Mouse (Mus musculus): ENCODE results near the gene Phldb2.

Gene Phldb2

GRCm38 (mm10) chr16:45791286-45791685 lies 162.1 kb downstream of the Phldb2 start:
- DNase-seq (ENCODE audit: low spot score in 2 of 2): no peak

- no peak for DNase-seq (ENCODE audit: low spot score in 2 of 2)
These were observed 164.1 kb downstream of the Phldb2 start for GRCm38 (mm10) chr16:45789311-45789710.

GRCm38 (mm10) chr16:45787650-45788049 lies 165.7 kb downstream of the Phldb2 start:
- no peak for DNase-seq (ENCODE audit: low spot score in 2 of 2)

- no peak for DNase-seq (ENCODE audit: low spot score in 2 of 2)
These were observed 166.8 kb downstream of the Phldb2 start for GRCm38 (mm10) chr16:45786639-45787038.

- DNase-seq (ENCODE audit: low spot score in 2 of 2): no peak
These were observed 173.4 kb downstream of the Phldb2 start for GRCm38 (mm10) chr16:45780001-45780400.

GRCm38 (mm10) chr16:45774813-45775212 lies 178.6 kb downstream of the Phldb2 start:
- no peak for DNase-seq (ENCODE audit: low spot score in 2 of 2)

DNA sequence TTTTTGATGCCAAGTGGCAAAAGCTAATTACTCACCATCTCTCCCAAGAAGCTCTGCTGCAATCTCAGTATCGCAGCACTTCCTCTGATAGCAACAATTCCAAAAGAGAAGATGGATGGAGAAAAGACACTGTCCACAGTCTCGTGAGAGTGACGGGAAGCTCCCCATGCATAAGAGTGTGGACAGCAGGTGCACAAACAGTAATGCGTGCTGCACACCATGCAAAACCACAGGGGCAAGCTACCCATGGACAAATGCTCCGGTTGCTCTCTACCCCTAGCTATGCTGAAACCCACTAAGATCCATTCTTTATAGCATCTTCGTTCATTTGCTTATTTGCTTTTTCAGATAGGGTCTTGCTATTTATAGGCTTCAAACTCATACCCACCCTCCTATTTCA lies 182.5 kb downstream of the Phldb2 start:
- DNase-seq (ENCODE audit: low spot score in 2 of 2): no peak

DNA sequence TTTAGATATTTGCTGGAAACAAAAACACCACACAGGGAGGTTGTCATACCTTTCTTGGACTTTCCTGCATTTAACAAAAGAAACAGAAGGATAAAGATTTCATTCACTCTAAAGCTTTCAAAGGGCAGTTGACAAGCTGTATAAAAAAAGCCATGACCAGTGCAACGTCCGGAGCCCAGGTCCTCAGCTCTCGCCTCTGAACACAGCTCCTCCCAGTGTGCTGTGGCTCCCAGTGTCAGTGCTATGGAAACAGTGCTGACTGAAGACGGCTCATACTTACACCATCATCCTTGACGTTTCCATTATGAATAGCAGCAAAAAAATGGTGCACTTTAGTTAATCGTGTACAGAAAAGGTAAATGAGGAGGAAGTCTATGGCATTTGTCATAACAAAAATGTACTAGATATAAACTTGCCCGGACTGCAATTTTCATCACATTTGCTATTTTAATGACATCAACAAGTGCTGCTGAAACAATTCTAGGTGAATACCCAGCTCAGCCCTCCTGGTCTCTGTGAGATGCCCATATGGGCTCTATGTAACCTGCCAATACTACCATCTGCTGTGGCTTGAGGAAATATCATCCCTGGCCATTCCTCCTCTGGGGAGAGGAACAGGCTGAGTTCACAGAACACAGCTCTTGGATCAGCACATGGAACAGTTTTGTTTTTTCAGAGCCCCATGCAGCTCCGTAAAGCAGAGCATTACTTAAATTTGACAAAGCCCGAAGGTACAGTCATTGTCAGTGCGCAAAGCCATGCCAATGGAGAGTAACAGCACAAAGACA lies 185.4 kb downstream of the Phldb2 start:
- no peak for DNase-seq (ENCODE audit: low spot score in 2 of 2)

DNA sequence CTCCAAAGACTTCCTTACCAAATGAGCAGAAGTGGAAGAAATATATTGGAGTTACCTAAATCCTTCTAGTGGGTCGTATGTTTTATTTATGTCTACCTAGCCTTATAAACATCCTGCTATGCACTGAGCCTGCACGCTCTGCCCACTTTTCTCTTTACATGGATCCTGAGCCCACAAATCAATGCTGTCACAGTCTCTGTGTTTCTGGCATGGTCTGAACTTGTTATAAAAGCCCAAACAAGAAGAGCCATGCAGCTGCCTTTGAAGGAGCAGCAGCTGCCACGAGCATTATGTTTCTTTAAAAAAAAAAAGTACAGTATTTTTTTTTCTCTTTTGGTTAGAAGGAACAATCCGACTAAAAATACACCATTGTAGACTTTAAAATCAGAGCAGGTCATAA lies 186.0 kb downstream of the Phldb2 start:
- DNase-seq (ENCODE audit: low spot score in 2 of 2): no peak

GRCm38 (mm10) chr16:45765801-45766494 lies 187.4 kb downstream of the Phldb2 start:
- no peak for DNase-seq (ENCODE audit: low spot score in 2 of 2)

DNA sequence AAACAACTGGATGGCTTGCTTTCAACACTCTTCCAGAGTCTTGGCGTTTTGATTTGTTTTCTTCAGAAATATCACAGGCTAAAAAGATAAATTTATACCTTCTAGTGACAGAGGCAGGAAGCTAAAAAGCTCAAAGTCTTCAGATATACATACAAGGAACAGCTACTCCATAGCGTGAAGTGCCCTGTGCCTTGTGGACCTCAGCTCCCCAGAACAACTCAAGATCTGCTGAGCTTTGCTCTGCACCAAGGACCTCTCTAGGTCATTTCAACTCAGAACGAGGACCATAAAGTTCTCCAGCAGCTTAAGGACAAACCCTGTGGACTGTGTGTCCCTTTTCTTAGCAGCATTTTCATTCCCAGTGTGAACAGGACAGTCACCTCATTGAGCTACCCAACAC lies 188.3 kb downstream of the Phldb2 start:
- no peak for DNase-seq (ENCODE audit: low spot score in 2 of 2)

GRCm38 (mm10) chr16:45762859-45763505 lies 190.4 kb downstream of the Phldb2 start:
- no peak for DNase-seq (ENCODE audit: low spot score in 2 of 2)

- DNase-seq (ENCODE audit: low spot score in 2 of 2): no peak
These were observed 192.0 kb downstream of the Phldb2 start for GRCm38 (mm10) chr16:45761425-45761824.

DNA sequence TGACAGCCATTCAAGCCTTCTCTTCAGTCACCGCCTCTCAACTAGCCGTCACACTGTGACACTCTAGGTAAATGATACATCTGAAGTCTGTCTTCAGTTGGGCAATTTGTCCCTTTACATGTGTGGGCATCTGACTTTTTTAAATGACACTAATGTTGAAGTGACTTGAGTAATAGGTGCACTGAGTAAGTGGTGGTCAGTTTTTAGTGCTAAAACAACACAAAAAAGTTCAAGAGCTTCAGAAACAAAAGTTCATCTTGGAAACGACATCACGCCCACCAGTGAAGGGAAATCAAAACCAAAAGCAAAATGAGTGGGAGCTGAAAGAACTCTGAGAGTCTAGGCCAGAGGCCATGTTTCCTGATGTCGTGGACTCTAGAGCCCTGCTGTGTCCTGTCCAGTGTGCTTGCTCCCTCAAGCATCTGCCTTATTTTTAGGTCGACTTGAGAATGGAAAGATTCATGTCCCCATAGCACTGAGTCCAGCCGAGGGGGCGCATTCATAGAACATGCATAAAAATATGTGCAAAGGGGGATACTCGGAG lies 194.6 kb downstream of the Phldb2 start:
- DNase-seq (ENCODE audit: low spot score in 2 of 2): no peak

- no peak for DNase-seq (ENCODE audit: low spot score in 2 of 2)
These were observed 195.8 kb downstream of the Phldb2 start for GRCm38 (mm10) chr16:45757421-45758078.

DNA sequence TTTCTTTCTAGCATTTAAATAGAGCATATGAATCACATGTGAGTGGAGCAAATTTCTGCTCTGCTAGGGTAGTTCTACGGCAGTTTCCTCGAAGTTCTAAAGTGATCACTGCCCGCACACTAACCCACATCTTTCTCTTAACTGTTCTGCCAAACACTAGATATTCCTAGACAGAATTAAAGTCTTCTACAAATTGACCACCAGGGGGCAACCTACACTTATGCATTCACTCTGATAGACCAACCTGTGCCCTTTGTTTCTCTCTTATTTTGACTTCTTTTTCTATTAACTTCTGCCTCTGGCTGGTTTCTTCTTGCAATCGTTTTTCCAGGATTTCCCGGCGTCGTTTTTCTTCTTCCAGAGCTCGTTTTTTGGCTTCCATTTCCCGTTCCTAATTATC lies 196.5 kb downstream of the Phldb2 start:
- DNase-seq (ENCODE audit: low spot score in 2 of 2): no peak

DNA sequence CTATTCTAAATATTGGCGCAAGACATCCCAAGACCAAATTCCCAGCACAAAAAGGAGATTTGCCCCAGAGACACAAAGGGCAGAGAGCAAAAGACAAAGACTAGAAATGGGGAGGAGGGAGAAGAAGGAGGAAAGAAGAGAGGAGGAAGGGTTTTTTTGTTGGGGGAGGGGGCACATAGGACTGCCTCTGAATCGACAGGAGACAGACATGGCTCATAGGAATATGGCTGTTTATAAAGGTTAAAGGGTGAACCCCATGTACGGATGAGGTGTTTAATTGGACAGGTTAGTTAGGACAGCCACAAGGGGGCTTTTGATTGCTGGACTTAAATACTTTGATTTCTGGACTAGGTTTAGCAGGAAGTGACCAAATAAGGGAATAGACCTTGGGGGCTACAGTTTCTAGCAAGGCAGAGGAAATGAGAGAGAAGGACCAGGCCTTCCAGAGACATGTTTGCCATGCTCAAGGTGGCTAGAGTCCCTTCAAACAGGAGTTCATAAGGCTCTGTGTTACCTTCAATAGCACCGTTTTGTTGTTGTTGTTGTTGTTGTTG lies 209.7 kb downstream of the Phldb2 start:
- no peak for DNase-seq (ENCODE audit: low spot score in 2 of 2)

DNA sequence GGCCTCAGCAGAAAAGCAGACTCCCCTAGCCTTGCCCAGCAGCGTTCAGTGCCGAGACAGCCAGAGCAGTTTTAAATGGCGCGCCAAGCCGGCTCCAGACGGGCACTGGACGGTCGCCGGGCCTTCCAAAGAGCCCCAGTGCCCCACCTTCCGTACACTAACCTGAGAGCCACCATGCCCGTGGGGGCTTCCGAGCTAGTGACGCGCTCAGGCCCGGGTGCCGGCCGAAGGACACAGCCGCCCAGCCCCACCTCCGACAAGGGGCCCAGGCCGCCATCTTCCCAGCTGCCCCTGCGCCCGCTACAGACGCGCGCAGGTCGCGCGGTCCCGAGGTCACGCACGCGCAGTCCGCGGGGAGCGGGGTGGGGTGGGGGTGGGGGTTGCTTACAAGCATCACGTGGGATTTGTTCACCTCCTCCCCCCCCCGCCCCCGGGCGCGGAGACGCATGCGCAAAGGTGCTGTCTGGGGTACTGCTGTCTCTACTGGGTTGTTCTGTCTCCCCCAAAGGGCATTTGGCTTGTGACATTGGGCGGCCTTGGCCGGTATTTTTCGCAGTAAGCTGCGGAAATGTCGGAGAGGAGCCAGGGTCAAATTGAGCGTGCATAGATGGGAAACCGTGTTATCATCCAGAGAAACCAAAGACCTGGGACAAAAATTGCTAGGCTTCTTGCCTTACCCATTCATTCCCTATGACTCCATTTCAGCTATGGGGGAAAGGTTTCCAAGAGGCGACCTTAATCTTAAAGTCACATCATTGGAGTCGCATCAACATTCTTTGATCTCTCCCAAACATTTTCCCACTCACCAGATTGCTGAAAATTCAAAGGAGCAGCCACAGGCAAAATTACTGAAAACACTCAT lies 210.6 kb downstream of the Phldb2 start, which contains the start of gene Abhd10:
TSS of gene Abhd10 (minus strand) at position 341 of the 862 bp plus-strand sequence.
- DNase-seq (ENCODE audit: low spot score in 2 of 2): peak; percentile 94

- no peak for DNase-seq (ENCODE audit: low spot score in 2 of 2)
These were observed 215.5 kb downstream of the Phldb2 start for GRCm38 (mm10) chr16:45737880-45738279.

GRCm38 (mm10) chr16:45736724-45737123 lies 216.7 kb downstream of the Phldb2 start:
- DNase-seq (ENCODE audit: low spot score in 2 of 2): no peak

DNA sequence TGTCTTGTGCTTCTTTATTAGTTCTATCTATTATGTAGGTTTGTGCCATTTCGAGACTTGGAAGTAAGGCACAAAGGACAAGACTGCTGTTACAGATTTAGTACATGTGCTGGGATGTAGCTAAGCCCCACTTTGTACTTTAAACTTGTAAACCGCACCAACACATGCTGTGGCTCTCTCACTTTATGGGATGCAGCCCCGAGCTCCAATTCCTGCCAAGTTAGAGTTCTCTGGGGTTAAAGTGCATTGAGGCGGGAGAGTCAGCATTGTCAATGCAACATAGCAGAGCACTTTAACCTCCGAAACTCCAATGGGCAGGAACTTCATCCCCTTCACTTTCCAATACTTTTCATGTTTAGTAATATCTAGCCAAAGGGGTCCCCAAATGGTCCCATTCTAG lies 224.2 kb downstream of the Phldb2 start:
- DNase-seq (ENCODE audit: low spot score in 2 of 2): no peak
